Mouse (Mus musculus) adrenal gland, adult 8-10 months (tissue): ENCODE data around the gene Armh1. TPM values are rescaled to one million over a fixed set of nuclear protein-coding genes. Genes with fewer than 3 reads are reported as not detected.

Experiments
- total RNA-seq, 4 experiments: library from RNA; stranded (reverse); gene quantifications; 2 replicates each; pipeline ENCODE4 v1.2.4; 2022

Armh1 gene
- total RNA-seq, 4 experiments from 2014 or later: 2.6 to 3.7 (median 3.0) TPM

Other genes starting within 250 kb of the Armh1 start
- 10 to 100 TPM; 32.2 to 40.2 (median 33.8) TPM for gene Eif2b3, start 232.7 kb downstream of the Armh1 start, total RNA-seq
- 1 to 10 TPM; 3.8 to 9.0 (median 8.3) TPM for gene Ptch2, start 156.1 kb downstream of the Armh1 start, total RNA-seq
- gene Btbd19, start 126.4 kb downstream of the Armh1 start, total RNA-seq: 10 to 100 TPM in 1 of 4 experiments, 1 to 10 TPM in 3; 6.6 to 11.4 (median 9.1) TPM
- not detected for gene Tctex1d4, start 125.3 kb downstream of the Armh1 start, total RNA-seq
- gene Plk3, start 118.2 kb downstream of the Armh1 start, total RNA-seq: 10 to 100 TPM in 1 of 4 experiments, 1 to 10 TPM in 3; 4.5 to 18.0 (median 5.8) TPM
- 1,000 to 10,000 TPM in 2 of 4 experiments, 100 to 1,000 TPM in 2; 974 to 1,059 (median 1,012) TPM for gene Rps8, start 95.9 kb downstream of the Armh1 start, total RNA-seq
- gene Kif2c, start 69.5 kb downstream of the Armh1 start, total RNA-seq: 1 to 10 TPM in 1 of 4 experiments, under 1 TPM in 3; 0.87 to 1.1 (median 0.93) TPM
- gene Tmem53, start 174 bp downstream of the Armh1 start, total RNA-seq: 100 to 1,000 TPM in 1 of 4 experiments, 10 to 100 TPM in 3; 52.4 to 103 (median 74.9) TPM
- gene Rnf220, start 244.9 kb upstream of the Armh1 start, total RNA-seq: 100 to 1,000 TPM in 3 of 4 experiments, 10 to 100 TPM in 1; 95.3 to 135 (median 115) TPM